Mouse (Mus musculus): Measurements from ENCODE around the gene Hand2.

- TF ChIP-seq POLR2A (IDR thresholded peaks at IDR 0.05; ENCODE audit: insufficient read depth, low read depth, low read length) = no peak
- TF ChIP-seq CTCF (IDR thresholded peaks at IDR 0.05; ENCODE audit: insufficient read depth, low read depth, low read length) = no peak
Observed at GRCm38 (mm10) chr8:57321898-57322895, 1.4 kb downstream of the Hand2 start.

All from olfactory bulb, adult 2 months (tissue).